Mouse (Mus musculus): Measurements from ENCODE around the gene Twnk.

Gene Twnk

DNA sequence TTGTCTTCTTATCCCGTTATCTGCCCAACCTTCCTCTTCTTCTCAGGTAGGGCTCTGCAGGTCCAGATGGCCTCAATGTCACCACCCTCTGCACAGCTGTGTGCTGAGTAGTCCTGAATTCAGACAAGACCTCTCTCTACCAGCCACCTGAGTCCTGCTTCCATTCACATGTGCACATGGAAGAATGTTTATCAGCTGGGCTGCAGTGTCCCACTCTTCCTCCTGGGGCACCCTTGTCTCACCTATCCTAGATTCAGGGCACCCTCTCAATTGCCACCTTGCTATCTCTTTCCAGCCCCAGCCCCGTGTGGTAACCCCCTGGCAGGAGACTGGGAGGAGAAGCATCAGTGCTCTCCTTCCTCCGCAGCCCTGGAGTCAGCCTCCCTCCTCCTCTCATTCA is 3.2 kb upstream of the Twnk start:
- no peak for DNase-seq (ENCODE audit: extremely low spot score)

DNA sequence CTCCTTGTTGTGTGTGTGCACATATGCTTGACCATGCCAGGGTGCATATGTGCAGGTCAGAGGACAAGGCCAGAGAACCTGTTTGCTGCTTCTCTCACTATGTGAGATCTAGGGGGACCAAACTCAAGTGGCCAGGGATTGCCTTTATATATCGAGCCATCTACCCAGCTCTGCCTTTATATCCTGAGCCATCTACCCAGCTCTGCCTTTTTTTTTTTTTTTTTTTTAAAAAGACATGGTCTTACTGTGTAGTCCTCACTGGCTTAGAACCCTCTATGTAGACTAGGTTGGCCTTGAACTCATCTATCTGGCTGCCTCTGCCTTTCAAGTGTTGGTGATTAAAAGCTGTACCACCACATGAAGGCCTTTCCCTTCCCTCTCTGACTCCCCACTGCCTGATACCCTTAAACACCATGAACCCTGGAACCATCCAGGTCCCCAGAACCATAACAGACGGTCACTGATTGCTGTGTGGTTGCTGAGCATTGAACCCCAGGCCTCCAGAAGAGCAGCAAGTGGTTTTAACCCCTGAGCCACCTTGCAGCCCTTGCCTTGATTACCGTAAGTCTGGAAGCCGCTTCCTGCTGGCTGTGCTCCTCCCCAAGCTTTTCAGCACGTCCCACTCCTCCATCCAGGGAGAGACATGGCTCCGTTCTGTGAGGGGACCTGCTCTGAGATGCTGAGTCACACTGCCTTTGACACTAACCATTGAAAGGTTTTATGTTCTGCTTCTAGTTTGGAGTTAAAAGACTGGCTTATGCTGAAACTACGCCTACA is 1.5 kb upstream of the Twnk start:
- no peak for DNase-seq (ENCODE audit: extremely low spot score)

DNA sequence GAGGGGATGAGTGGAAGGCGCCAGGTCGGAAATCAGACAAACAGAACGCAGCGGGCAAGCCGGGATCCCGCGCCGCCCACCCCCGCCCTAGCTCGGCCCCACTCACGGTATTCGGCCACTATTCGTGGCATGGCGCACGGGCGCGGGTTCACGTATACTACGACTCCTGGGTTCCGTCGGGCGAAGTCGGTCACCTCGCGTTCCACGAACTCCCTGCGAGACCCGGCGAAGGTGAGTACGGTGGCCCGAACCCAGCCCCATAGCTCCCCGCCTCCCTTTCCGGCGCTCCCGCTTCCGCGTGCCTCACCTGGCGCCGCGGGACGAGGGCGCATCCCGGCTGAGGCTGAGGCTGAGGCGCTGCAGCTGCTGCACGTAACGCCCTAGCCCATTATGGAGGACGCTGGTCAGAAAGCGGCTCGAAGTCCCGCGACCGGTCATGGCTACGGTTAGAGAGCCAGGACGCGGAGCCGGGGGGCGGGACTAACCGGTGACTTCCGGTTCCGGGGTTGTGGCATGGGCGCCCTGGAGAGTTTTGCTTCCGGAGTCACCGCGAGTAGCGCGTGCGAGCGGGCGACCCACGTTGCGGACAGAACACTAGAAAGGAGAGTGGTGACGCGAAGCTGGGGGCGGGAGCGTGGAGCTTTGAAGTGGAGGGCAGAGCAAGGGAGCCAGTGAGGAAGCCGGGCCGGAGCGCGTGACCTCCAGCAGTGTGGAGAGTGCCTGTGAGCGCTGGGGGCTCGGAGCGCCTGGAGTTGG is 672 bp downstream of the Twnk start, which contains the start of gene Mrpl43:
Gene Mrpl43, minus strand, starts transcription at position 486 of the 756 bp plus-strand sequence.
- DNase-seq (ENCODE audit: extremely low spot score), result peak; percentile 96

DNA sequence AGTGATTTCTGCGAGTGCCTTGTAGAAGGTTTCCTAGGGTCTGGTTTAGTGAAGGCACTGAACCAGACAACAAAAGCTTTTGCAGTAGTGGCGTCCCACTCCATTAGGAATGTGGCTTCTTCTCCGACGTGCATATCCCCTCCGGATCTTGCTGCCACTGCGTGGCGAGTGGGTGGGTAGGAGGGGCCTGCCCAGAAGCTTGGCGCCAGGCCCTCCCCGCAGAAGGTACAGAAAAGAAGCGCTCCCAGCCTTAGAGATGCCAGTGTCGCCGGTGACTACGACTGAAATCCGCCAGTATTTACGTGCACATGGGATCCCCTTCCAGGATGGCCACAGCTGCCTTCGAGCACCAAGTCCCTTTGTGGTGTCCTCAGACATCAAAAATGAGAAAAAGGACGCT is 1.6 kb downstream of the Twnk start:
- no peak for DNase-seq (ENCODE audit: extremely low spot score)

DNA sequence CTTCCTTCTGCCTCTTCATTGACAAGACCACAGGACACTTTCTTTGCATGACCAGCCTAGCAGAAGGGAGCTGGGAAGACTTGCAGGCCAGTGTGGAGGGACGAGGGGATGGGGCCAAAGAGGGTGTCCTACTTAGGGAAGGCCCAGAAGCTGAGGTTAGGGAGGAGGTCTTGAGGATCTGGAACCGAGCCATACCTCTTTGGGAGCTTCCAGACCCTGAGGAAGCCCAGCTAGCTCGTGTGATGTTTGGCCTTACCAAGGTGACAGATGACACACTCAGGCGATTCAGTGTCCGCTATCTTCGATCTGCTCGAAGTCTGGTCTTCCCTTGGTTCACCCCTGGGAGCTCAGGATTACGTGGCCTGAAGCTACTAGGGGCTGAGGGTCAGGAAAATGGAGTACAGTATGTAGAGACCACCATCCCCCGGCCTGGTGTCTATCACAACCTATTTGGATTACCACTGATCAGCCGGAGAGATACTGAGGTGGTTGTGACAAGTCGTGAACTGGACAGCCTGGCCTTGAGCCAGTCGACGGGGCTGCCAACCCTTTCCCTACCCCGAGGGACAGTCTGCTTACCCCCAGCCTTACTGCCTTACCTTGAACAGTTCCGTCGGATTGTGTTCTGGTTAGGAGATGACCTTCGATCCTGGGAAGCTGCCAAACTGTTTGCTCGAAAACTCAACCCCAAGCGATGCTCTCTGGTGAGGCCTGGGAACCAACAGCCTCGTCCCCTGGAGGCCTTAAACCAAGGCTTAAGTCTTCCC is 2.1 kb downstream of the Twnk start:
- no peak for DNase-seq (ENCODE audit: extremely low spot score)

DNA sequence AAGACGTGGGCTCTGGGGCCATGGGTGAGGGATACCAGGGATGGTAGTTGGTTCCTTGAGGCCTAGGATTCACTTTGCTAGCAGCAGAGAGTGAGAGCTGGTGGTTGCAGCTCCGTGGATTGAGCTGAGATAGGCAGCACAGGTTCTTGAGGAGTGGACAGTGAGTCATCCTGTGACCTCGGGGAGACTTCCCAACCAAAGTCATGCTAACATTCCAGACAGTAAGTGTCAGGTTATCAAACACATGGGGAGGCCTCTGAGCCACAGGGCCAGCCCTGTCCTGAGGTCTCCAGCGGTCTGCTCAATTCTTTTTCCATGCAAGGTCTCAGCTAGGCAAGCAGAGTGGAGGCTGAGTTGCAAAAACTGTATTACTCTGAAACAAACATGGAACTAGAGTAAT is 5.2 kb downstream of the Twnk start:
- no peak for DNase-seq (ENCODE audit: extremely low spot score)

DNA sequence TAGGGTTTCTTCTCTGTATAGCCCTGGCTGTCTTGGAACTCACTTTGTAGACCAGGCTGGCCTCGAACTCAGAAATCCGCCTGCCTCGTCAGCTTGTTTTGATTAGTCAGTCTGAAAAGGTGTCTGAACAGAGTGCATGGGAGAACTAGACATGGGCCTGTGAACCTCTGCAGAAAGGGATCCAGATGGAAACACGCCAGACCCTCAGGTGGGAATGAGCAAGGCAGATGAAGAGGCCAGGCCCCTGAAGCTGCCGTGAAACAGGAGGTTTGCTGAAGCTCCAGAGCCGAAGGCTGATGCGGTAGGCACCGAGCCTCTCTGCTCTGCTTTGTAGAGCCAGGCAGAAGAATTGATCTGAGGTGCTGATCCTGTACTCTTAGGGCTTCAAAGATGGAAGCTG is 6.8 kb downstream of the Twnk start:
- DNase-seq (ENCODE audit: extremely low spot score), result no peak

DNA sequence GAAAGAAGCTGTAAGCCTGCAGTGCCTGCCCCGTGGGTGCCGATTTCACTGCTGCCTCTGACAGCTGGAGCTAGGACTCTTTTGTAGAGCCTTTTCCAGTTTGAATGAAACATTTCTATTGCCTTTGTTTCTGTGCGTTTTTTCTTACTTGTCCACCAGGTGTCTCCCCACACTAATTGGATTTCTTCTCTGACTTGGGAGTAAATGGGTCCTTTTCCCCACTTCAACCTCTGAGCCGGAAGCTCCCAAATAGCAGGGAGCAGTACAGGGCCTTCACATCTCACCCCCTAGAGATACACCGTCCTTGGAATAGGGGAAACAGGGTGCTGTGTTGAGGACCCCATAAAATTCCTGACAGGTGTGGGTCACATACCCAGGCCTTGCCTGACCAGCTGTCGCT is 7.2 kb downstream of the Twnk start:
- DNase-seq (ENCODE audit: extremely low spot score), result no peak

DNA sequence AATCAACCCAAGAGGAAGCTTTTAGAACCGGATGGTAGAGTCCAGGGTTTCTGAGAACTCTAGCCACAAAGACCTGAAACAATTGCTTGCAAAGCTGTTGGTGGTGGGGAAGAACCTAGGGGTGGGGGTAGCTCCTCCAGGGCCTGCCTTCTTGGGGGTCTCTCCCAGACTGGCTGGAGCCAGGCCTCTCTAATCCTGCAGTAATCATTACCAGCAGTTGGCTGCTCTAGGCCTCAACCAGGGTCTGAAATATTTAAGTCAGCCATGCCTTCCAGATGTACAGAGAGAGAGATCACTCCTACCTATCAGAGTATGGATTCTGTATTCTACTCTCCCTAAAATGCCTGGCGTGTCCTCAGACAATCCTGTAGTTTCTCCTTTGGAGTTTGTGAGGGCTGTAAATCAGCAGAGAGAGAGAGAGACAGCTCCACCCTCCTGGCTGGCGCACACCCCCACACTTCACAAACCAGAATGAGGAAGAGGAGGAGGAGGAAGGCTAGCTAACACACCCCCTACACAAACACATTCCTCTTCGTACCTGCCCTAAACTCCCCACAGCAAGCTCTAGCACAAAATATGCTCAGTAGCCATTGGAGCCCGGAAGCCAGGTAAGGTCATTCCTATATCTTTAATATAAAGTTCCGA is 8.2 kb downstream of the Twnk start:
- no peak for DNase-seq (ENCODE audit: extremely low spot score)

DNA sequence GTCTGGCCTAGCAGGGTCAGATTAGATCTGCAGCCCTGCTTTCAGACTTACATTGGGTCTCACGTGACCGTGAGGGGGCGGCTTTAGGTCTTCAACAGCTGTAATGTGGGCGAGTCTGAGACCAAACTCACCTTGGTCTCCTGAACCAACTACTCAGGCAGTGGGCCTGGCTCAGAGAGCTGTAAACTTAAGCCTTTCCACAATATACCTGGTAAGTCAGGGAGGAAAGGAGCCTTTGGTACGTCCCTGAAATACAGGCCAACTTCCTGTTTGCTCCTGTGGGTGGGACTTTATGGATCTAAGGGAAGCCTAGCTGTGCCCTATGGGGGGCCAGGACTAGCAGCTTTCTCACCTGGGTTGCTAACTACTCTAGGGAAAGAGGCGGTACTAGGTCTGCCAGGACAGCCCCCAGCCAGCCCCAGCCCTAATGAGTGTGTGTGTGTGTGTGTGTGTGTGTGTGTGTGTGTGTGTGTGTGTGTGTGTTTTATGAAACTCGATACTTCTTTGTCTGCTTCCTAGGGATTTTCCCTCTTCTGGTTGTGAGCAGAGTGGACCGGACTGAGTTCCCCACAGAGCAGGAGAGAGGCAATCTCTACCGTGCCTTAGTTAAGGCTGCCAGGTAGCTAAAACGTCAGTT is 9.0 kb downstream of the Twnk start, which contains the start of gene Lzts2:
Gene Lzts2, plus strand, starts transcription at position 80 of the 637 bp plus-strand sequence.
- no peak for DNase-seq (ENCODE audit: extremely low spot score)

DNA sequence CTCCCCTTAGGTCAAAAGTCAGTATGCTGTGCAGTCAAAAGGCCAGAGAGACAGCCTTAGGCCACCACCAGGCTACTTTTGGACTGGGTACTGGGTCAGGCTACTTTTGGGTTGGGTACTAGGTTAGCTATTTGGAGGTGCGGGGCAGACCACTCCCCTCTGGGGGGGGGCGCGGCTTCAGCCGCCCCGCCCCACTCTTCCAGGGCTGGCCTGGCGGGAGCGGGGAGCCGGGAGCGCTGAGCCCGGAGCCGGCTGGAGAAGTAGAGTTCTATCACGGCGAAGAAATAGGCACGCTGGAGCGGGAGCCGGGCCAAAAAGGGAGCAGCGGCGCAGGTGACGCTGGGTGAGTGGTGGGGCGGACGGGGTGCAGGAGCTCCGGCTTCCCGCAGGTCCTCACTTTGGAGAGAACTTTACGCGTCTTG is 9.5 kb downstream of the Twnk start:
- DNase-seq (ENCODE audit: extremely low spot score), result peak; percentile 69

DNA sequence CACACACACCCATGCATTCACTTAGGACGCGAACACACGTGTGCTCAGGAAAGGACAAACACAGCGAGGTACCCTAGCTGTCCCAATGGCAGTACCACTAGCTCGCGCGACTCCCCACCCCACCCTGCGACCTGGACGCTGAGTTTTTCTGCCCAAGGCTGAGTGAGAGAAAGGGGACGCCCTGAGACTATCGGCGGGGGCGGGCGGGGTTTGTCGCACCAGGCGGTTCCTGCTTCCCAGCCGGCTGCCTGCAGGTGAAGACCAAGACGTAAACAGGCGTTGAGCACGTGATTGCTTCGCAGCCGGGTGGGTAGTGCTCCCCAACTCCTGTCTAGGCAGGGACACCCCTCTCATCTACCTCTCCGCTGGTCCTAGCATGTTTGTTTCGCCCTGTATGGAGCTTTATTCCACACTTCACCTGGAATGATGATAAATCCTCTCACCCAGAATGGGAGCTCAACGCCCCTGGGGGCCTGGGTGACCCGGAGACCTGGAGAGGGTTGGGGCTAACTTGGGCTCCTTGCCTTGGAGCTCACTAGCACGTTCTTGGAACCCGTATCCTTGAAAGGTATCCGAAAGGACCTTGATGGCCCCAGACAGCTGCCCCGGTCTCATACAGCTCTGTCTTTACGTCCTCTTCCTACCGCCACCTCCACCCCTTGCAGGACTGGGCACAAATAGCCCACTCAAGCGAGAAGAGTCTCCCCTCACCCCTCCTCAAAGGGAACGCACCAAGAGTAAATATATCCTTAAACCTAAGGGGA is 10.2 kb downstream of the Twnk start:
- peak; percentile 55 for DNase-seq (ENCODE audit: extremely low spot score)

DNA sequence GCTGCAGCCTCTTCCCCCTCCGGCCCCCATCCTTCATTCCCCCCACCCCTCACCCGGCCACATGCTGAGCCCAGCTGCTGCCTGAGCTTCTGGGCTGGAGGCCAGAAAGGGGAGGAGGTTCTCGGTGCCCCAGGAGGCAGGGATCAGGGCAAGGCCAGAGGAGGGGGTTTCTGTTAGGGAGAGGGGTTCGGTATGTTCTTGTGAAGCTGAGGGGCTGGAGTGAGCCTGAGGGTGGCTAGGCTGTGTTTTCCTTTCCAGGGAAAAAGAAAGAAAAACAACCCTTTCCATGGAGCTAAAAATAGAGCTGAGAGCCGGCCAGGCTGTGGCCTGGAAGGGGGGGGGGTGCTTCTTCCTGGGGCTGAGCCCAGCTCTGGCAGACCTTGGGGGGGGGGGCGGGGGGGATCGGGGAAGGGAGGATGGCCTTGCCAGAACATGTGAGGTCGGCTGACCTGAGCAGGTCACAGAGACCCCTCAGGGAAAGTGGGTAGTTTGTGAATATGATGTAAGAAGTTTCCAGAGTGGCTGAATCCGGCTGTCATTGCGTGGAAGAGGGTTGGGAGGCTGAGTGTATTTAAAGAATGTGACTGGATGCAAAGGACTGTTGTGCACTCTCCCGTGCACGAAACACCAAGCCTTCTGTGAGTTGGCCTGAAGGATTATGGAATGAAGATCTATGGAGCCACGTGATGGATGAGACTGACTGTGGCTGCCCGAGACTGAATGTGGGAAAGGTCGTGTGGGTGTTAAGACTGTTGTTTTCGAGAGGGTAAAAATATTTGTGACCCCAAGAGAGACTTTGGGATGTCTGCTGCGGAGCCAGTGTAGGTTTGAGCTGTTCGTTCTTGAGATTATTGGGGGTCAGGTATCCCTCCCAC is 11.1 kb downstream of the Twnk start:
- peak; percentile 83 for DNase-seq (ENCODE audit: extremely low spot score)

DNA sequence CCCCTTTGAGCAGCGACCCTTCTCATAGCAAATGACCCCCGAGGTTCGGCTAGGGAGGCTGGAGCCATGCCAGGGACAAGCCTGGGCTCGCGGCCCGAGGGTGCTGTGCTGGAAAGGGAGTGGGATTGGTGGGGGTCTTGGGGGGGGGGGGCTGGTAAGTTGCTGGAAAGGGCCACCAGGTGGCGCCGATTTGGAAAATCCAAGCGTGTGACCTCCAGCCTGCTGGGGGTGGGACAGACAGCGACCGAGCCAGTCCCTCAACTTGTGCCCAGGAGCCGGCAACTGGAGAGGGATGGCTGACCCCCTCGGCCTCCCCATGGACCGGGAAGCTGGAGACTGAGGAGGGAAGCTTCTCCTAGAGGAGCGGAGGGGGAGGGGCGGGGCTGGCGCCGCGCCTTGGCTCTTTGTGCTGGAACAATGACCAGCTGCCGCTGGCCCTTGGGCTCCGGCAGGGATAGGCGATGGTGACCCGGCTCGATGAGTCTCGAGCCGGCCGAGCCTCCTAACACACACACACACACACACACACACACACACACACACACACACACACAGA is 11.8 kb downstream of the Twnk start:
- peak; percentile 93 for DNase-seq (ENCODE audit: extremely low spot score)

DNA sequence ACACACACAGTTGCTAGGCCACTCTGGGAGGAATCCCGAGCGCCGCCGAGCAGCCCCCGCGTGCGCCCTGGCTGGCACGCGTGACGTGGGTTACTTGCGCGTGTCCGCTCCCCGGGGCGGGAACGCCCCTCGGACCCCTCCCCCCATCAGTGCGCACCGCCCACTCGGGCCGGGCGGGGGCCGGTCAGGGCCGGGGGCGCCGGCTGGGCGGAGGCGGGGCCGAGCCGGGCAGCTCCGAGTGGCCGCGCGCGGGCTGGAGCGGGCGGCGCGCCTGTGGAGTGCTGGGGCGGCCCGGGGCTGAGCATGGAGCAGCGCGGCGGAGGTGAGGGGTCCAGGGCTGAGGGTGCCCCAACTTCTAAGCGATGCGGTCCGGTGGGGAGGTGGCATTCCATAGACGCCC is 12.4 kb downstream of the Twnk start:
- peak; percentile 87 for DNase-seq (ENCODE audit: extremely low spot score)

DNA sequence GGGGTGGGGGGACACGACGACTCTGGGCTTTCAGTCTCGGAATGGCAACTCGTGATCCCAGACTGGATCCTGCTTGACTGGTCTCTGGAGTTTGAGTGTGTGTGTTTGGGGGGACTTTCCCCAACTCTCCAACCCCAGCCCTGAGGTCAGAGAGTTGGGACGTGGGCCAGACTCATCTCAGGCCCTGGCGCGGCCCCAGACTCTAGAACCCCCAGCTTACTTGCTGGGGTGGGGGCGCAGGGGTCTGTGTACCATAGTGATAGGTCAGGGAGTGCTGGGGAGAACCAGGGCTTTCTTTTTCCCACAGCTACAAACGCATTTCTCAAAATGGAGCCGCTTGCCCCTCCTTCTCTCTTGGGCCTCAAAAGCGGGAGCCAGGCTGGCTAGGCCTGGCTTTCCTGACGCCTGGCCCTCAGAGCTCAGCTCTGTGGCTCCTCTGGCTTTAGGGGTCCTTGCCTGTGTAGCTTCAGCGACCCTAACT is 12.9 kb downstream of the Twnk start:
- DNase-seq (ENCODE audit: extremely low spot score), result peak; percentile 48

DNA sequence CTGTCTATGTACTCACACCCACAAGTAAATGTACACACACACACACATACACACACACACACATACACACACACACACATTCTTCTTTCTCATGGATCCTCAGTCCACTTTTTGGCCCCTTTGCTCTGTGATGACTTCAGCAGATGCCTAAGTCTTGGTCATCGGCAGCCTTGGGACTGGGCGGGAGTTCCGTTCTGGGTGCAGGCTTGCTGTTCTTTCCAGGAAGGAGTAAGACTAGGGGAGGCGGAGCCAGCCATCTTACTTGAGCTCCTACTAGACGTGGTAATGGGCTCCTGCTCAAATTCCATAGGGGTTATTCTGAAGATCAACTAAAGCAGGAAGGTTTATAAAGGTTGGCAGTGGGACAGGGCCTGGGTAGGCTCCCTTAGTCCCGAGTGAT is 14.9 kb downstream of the Twnk start:
- no peak for DNase-seq (ENCODE audit: extremely low spot score)

DNA sequence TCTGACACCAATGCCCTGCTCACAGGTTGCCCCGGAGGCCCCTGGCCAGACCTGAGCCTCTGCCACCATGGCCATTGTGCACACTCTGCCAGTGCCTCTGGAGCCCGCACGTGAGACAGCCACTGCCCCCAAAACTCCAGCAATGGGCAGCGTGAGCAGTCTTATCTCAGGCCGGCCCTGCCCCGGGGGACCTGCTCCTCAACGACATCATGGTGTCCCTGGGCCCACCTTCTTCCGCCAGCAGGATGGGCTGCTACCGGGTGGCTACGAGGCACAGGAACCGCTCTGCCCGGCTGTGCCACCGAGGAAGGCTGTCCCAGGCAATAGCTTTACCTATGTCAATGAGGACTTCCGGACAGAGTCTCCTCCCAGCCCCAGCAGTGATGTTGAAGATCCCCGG is 15.9 kb downstream of the Twnk start:
- DNase-seq (ENCODE audit: extremely low spot score), result no peak

DNA sequence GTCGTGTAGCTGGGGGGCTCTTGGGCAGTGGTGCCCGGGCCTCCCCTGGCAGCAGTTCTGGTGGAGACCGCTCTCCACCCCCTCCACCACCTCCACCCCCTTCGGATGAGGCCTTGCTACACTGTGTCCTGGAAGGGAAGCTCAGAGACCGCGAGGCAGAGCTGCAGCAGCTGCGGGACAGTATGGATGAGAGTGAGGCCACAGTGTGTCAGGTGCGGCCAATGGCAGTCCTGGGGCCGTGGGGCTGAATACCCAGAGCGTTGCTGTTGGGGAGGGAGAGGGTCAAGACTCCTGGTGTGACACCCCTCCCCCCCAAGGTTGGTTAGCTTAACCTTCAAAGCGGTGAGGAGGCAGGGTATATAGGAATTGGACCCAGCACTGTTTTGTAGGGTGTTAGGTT is 18.5 kb downstream of the Twnk start:
- no peak for DNase-seq (ENCODE audit: extremely low spot score)
